Mouse (Mus musculus) CH12.LX (cell line): Measurements from ENCODE around the gene Cd81. TPM values are rescaled to one million over a fixed set of nuclear protein-coding genes. Genes with fewer than 3 reads are reported as not detected.

Source experiments
- DNase-seq: peaks from one replicate; pipeline ENCODE4 v3.0.0-alpha.2; 2013; ENCODE audit errors: extremely low read depth
- H3K27ac ChIP-seq: 2 replicates; pipeline ENCODE4 v1.5.1; 2012; ENCODE audit warnings: low read depth, mild to moderate bottlenecking, control low read depth, moderate library complexity; ENCODE audit not compliant: insufficient read depth
- H3K27me3 ChIP-seq: replicated peaks from 2 replicates; pipeline ENCODE3; 2012; ENCODE audit warnings: inconsistent platforms
- H3K36me3 ChIP-seq, 2 experiments: replicated peaks in 1 of 2; 2 replicates each; pipeline versions ENCODE3 to v1.6.1; 2012; ENCODE audit warnings: inconsistent platforms in 1 of 2, low read length in 1 of 2, mild to moderate bottlenecking in 1 of 2, mixed read lengths in 1 of 2, moderate library complexity in 1 of 2; ENCODE audit not compliant: control insufficient read depth in 1 of 2, insufficient read depth in 1 of 2
- H3K4me1 ChIP-seq, 2 experiments: 2 replicates each; pipeline ENCODE4 v1.6.1; 2012; ENCODE audit warnings: inconsistent platforms in 1 of 2, moderate library complexity in 1 of 2; ENCODE audit not compliant: insufficient read depth in 2 of 2, control insufficient read depth in 1 of 2
- H3K4me2 ChIP-seq: 2 replicates; pipeline ENCODE4 v1.6.1; 2012; ENCODE audit warnings: low read depth, mild to moderate bottlenecking, control low read depth; ENCODE audit not compliant: poor library complexity, insufficient read depth, severe bottlenecking
- H3K4me3 ChIP-seq, 3 experiments: fragments of 150-350 bp in 1 of 3; sonication (generic) in 1 of 3; replicated peaks in 1 of 3; 2 replicates each; pipeline versions ENCODE3 to v1.5.1; 2011 to 2012; ENCODE audit warnings: low read depth in 2 of 3, low read length in 2 of 3, mild to moderate bottlenecking in 2 of 3, moderate library complexity in 2 of 3, control low read depth in 1 of 3, improper control_type of control experiment in 1 of 3, inconsistent platforms in 1 of 3, mixed read lengths in 1 of 3; ENCODE audit not compliant: poor library complexity in 1 of 3
- H3K79me2 ChIP-seq: replicated peaks from 2 replicates; pipeline ENCODE4 v1.6.1; 2012; ENCODE audit warnings: mild to moderate bottlenecking, moderate library complexity; ENCODE audit not compliant: control insufficient read depth, poor library complexity, insufficient read depth, severe bottlenecking; ENCODE audit errors: extremely low read depth
- H3K9ac ChIP-seq: 2 replicates; pipeline ENCODE4 v1.6.1; 2012; ENCODE audit warnings: low read depth, mild to moderate bottlenecking, control low read depth, moderate library complexity; ENCODE audit not compliant: insufficient read depth
- H3K9me3 ChIP-seq: replicated peaks from 2 replicates; pipeline ENCODE3; 2012; ENCODE audit warnings: low read length, inconsistent platforms, mixed read lengths
- CHD1 ChIP-seq: IDR thresholded peaks from 2 replicates; pipeline ENCODE4 v1.6.1; 2012; ENCODE audit warnings: low read depth, low read length, improper control_type of control experiment, inconsistent platforms
- CTCF ChIP-seq, 2 experiments: IDR thresholded peaks in 1 of 2; conservative IDR thresholded peaks in 1 of 2; 2 replicates each; pipeline ENCODE4 v1.5.1; 2011 to 2012; ENCODE audit warnings: low read depth in 2 of 2, low read length in 2 of 2, improper control_type of control experiment in 1 of 2, inconsistent platforms in 1 of 2, mild to moderate bottlenecking in 1 of 2, moderate library complexity in 1 of 2
- E2F4 ChIP-seq: IDR thresholded peaks from 2 replicates; pipeline ENCODE4 v1.6.1; 2011; ENCODE audit warnings: low read depth, low read length, improper control_type of control experiment; ENCODE audit not compliant: insufficient replicate concordance
- ELF1 ChIP-seq: IDR thresholded peaks from 2 replicates; pipeline ENCODE4 v1.6.1; 2014; ENCODE audit warnings: low read depth, mild to moderate bottlenecking, inconsistent platforms, low read length, improper control_type of control experiment
- IRF4 ChIP-seq: IDR thresholded peaks from 2 replicates; pipeline ENCODE4 v1.6.1; 2014; ENCODE audit warnings: low read depth, mild to moderate bottlenecking, inconsistent platforms, low read length, improper control_type of control experiment
- JUND ChIP-seq: conservative IDR thresholded peaks from 2 replicates; pipeline ENCODE4 v1.6.1; 2011; ENCODE audit warnings: low read depth, low read length, improper control_type of control experiment
- KAT2A ChIP-seq: IDR thresholded peaks from 2 replicates; pipeline ENCODE4 v1.6.1; 2012; ENCODE audit warnings: low read length, improper control_type of control experiment, inconsistent platforms; ENCODE audit not compliant: insufficient replicate concordance
- MAX ChIP-seq: IDR thresholded peaks from 2 replicates; pipeline ENCODE4 v1.6.1; 2011; ENCODE audit warnings: low read length, improper control_type of control experiment
- MEF2A ChIP-seq: IDR thresholded peaks from 2 replicates; pipeline ENCODE4 v1.6.1; 2014; ENCODE audit warnings: low read depth, mild to moderate bottlenecking, inconsistent platforms, low read length, improper control_type of control experiment, borderline replicate concordance
- PAX5 ChIP-seq: IDR thresholded peaks from 2 replicates; pipeline ENCODE4 v1.6.1; 2012; ENCODE audit warnings: low read length, inconsistent platforms, mixed read lengths
- RCOR1 ChIP-seq: conservative IDR thresholded peaks from 2 replicates; pipeline ENCODE4 v1.6.1; 2012; ENCODE audit warnings: low read depth, mild to moderate bottlenecking, inconsistent platforms, low read length, improper control_type of control experiment
- SIN3A ChIP-seq: IDR thresholded peaks from 2 replicates; pipeline ENCODE4 v1.6.1; 2012; ENCODE audit warnings: low read length, improper control_type of control experiment, inconsistent platforms
- SMC3 ChIP-seq: IDR thresholded peaks from 2 replicates; pipeline ENCODE4 v1.6.1; 2011; ENCODE audit warnings: low read depth, low read length, improper control_type of control experiment
- TCF12 ChIP-seq: IDR thresholded peaks from 2 replicates; pipeline ENCODE4 v1.6.1; 2014; ENCODE audit warnings: low read depth, mild to moderate bottlenecking, inconsistent platforms, low read length, improper control_type of control experiment
- UBTF ChIP-seq: IDR thresholded peaks from 2 replicates; pipeline ENCODE4 v1.6.1; 2012; ENCODE audit warnings: low read depth, mild to moderate bottlenecking, inconsistent platforms, low read length, improper control_type of control experiment, moderate library complexity
- USF2 ChIP-seq: conservative IDR thresholded peaks from 2 replicates; pipeline ENCODE4 v1.6.1; 2011; ENCODE audit warnings: low read depth, low read length, improper control_type of control experiment
- ZC3H11A ChIP-seq: IDR thresholded peaks from 2 replicates; pipeline ENCODE4 v1.6.1; 2012; ENCODE audit warnings: low read depth, mild to moderate bottlenecking, inconsistent platforms, low read length, improper control_type of control experiment
- ZMIZ1 ChIP-seq: IDR thresholded peaks from 2 replicates; pipeline ENCODE4 v1.6.1; 2012; ENCODE audit warnings: low read depth, mild to moderate bottlenecking, inconsistent platforms, low read length, improper control_type of control experiment
- ZNF384 ChIP-seq: IDR thresholded peaks from 2 replicates; pipeline ENCODE4 v1.6.1; 2012; ENCODE audit warnings: low read depth, low read length, improper control_type of control experiment, inconsistent platforms
- dilution Hi-C: fragments of 300-500 bp; cut with MboI; formaldehyde crosslinking; loops from 2 replicates; pipeline ENCODE4 v1.14.3; 2020; ENCODE audit warnings: low sequenced_read_pairs; ENCODE audit not compliant: extremely low pct_unique_long_range_greater_than_20kb, extremely low pct_ligation_motif_present
- in situ Hi-C: fragments of 300-500 bp; cut with MboI; formaldehyde crosslinking; loops from 3 replicates; pipeline ENCODE4 v1.14.3; 2019; ENCODE audit warnings: low sequenced_read_pairs, low pct_ligation_motif_present, low pct_unique_long_range_greater_than_20kb, mixed read lengths
- polyA plus RNA-seq: library from polyadenylated mRNA; unstranded; fragments of >175 nt; gene quantifications from 2 replicates; pipeline ENCODE4 v1.2.1, GENCODE M21; 2012; ENCODE audit warnings: low read depth; ENCODE audit not compliant: insufficient read length
- total RNA-seq, 2 experiments: library from RNA; depleted of rRNA; stranded (reverse); fragments of 300-350 nt in 1 of 2; fragments of >200 nt in 1 of 2; gene quantifications; 2 replicates each; pipeline ENCODE4 v1.2.3; 2012 to 2014

The Cd81 gene
- total and polyA plus RNA-seq, 3 experiments, result 318 to 352 (median 327) TPM

DNA sequence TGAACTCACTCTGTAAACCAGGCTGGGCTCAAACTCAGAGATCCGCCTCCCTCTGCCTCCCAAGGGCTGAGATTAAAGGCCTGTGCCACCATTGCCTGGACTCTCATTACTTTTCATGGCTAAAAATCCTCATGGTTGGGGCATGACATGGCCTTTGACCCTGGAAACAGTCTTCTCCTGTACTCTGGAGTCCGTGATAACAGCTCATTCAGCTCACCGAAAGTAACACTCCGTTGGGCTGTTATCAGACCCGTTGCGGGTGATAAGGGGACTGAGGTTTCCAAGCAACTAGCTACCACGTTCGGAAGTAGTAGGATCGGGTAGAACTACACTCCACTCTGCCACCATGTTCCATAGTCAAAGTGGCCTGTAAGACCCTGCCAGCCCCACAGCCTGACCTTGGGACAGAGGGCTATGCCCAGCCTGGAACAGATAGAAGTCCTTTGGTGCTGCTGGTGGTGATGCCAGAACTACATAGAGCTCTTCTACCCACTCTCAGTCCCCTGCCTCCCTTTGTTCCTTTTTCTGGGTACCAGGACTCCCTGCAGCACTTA is 5.2 kb downstream of the Cd81 start (continued):
- TF ChIP-seq CTCF (conservative IDR thresholded peaks at IDR 0.05 in 1 of 2, IDR thresholded peaks at IDR 0.05 in 1 of 2; ENCODE audit: low read depth in 2 of 2, low read length in 2 of 2) (no peak), UBTF (no peak)

DNA sequence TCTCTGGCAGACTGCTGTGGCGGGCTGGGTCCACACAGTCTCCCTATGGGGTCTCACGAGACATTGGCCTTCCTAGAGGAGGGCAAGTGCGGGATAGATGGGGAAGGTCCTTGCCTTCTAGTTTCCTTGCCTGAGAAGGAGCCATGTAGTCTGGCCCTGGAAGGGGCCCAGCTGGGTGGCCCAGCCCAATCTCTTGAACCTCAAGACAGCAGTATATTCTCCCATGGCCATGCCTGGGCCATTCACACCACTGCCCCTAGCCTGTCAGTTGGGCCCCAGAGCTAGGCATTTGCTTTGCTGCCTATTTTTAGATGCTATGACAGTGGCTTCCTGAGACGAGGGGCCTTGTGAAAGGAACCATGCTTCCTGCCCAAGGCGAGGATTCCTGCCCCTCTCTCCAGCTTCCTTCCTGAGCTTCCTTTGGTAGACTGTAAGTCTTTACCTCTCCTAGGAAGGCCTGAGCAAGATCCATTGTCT is 5.7 kb downstream of the Cd81 start:
- dilution Hi-C loops (no loop called here), in situ Hi-C loops (no loop called here)
- Histone ChIP-seq H3K79me2 (peaks cover 85% of the 10 kb centered on the region), H3K36me3 (peaks cover 49 to 94% of the 10 kb centered on the region in 2 experiments), H3K4me3 (no peak overlapping the region), H3K27me3 (no peaks in the 10 kb centered on the region), H3K9ac (no peak overlapping the region; the same call in 1 of the 2 replicates), H3K9me3 (no peaks in the 10 kb centered on the region), H3K4me1 (peaks cover 37 to 69% of the 10 kb centered on the region in 2 experiments), H3K27ac (peak overlapping the region; percentile 40), H3K4me2 (peak overlapping the region; percentile 32; the same call in 1 of the 2 replicates)
- TF ChIP-seq USF2, result no peak
- no peak for TF ChIP-seq CHD1
- TF ChIP-seq E2F4, result no peak
- TF ChIP-seq MEF2A, result peak; percentile 14; the same call in 1 of the 2 replicates
- no peak for DNase-seq

DNA sequence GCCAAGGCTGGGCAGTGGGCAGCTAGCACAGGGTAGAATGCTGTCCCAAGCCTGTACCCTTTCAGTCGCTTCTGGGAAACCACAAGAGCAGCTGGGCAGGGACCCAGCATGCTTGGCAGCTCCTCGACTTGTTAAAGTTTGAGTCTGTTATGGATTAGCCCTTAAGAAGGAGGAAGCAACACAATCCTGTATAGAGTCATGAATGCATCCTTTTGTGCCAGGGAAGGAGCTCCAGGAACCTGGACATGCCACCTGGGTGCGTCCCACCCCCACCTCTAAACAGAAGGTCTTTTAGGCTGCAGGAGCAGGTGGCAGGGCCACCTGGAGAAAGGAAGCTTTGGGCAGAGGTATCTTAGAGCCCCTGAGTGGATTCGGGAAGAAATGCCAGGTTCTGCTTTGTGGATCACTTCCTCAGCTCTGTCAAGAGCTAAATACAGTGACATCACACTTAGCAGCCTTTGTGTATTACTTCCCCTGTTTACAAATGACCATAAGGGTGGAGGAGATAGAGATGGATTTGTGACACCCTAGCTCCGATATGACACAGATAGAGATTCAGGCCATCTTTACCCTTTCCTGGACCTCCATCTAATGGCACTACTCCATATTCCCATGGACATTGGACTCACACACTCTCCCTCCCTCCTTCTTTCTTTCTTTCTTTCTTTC is 6.8 kb downstream of the Cd81 start:
- in situ Hi-C loops (no loop called here), dilution Hi-C loops (no loop called here)
- no peak for DNase-seq
- no peak overlapping the region for H3K9ac ChIP-seq
- no peaks in the 10 kb centered on the region for H3K27me3 ChIP-seq
- TF ChIP-seq SMC3 (no peak), MAX (no peak), IRF4 (no peak), TCF12 (no peak), CHD1 (no peak), ZMIZ1 (no peak), SIN3A (no peak), JUND (no peak), ZNF384 (no peak), PAX5 (no peak), ELF1 (no peak), RCOR1 (no peak), ZC3H11A (no peak), KAT2A (no peak)
- H3K4me2 ChIP-seq, result no peak overlapping the region
- peaks cover 37 to 69% of the 10 kb centered on the region in 2 experiments for H3K4me1 ChIP-seq
- no peak overlapping the region for H3K4me3 ChIP-seq
- no peak overlapping the region for H3K27ac ChIP-seq
- peaks cover 60 to 99% of the 10 kb centered on the region in 2 experiments for H3K36me3 ChIP-seq
- H3K9me3 ChIP-seq, result no peaks in the 10 kb centered on the region
- peaks cover 80% of the 10 kb centered on the region for H3K79me2 ChIP-seq
